Mouse (Mus musculus) frontal cortex, adult (tissue): ENCODE results near the gene Tm6sf2.
A peak's percentile ranks its signal among the peaks of the same experiment; 100 is the strongest.
"Not testable (repeated sequence)": the region's sequence is repeated elsewhere in the genome, so short reads cannot be mapped to it uniquely, and the experiment has no call there.

Experiments used
- ATAC-seq: cut with Nextera tagmentation; 2 replicates; pipeline ENCODE4 v1.9.2; 2017; ENCODE audit warnings: mild to moderate bottlenecking, moderate library complexity, mixed read lengths; ENCODE audit not compliant: low TSS enrichment

Gene Tm6sf2

DNA sequence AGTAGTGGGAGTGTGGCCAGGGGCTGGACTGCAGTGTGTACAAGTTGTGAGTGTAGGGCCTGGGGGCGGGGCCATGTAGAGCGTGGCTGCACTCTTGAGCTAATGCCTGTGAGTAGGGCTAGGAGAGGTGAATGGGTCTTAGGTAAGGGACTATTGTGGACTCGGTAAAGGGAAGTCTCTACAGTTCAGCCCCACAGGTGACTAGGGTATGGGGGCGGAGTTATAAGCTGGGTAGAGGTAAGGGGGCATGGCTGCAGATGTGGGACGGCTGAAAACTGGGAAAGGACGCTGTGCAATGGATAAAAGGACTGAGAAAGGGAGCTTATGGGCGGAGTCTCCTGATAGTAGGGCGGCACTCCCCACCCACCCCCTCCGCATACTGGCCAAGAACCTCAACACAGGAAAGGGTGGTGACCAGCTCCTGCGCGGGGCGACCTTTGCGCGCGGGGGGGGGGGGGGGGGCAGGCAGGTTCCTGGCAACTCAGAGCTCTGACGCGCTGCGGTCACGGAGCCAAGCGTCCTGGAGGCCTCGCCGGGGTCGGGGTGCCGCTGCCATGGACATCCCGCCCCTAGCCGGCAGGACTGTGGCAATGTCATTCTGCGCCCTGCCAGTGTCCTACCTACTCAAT lies at the start of gene Tm6sf2:
Tm6sf2 (plus strand) TSS at position 484 of the 629 bp plus-strand sequence.
- no peak for ATAC-seq

DNA sequence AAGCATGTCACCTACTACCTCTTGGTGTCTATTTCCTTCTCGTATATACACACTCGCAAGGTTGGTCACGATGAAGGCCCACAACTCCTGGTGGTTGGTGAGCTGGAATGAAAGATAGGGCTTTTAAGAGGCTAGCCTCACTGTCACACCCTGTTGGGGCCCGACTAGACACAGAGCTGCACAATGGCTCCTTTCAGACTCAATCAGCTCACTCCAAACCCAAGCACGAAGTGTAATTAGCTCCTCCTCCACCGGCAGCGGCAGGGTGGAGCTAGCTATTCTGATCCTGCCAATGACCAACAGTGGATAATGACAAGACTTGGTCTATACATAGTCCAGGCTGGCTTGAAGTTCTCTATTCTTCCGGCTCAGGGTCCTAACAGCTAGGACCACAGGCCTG lies 49.1 kb upstream of the Tm6sf2 start:
- peak; percentile 53; the same call in 1 of the 2 replicates for ATAC-seq

DNA sequence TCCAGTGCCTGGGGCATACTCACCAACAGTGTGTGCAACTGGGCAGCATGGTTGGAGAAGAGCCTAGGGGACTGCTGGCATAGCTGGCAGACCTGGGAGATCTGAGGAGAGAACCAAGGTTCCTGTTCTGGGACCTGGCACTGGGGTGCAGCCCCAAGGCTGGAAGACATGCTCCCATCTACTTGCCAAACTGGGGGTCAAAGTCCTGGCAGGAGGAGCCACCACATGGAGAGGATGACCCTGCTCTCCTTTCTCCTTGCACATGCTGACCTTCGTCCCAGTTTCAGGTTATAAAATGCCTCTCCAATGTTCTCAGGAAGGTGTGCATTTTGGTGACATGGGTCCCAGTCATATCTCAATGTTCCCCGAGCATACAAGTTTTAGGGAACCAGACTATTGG lies 46.6 kb upstream of the Tm6sf2 start:
- ATAC-seq: no peak

DNA sequence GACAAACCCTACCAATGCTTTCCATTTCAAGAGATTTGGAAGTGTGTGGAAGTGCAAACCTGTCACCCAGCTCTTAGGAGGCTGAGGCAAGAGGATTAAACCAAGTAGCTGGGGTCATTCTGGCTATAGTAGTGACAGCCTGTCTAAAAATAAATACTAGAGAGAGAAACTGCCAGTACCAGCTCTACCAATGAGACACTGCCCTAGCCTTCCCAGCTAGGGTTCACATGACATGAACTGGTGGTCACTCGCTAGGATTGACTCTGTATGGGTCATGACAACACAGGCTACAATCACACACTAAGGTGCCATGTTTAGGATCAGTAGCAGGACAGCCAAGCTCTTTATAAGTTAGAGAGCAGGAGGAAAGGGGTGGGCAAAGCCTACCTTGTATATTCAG lies 42.5 kb upstream of the Tm6sf2 start:
- ATAC-seq: no peak

GRCm38 (mm10) chr8:70037994-70038393 lies 34.7 kb upstream of the Tm6sf2 start:
- no peak for ATAC-seq

- ATAC-seq: peak; percentile 35
Measured at GRCm38 (mm10) chr8:70041885-70042546, 30.7 kb upstream of the Tm6sf2 start.

DNA sequence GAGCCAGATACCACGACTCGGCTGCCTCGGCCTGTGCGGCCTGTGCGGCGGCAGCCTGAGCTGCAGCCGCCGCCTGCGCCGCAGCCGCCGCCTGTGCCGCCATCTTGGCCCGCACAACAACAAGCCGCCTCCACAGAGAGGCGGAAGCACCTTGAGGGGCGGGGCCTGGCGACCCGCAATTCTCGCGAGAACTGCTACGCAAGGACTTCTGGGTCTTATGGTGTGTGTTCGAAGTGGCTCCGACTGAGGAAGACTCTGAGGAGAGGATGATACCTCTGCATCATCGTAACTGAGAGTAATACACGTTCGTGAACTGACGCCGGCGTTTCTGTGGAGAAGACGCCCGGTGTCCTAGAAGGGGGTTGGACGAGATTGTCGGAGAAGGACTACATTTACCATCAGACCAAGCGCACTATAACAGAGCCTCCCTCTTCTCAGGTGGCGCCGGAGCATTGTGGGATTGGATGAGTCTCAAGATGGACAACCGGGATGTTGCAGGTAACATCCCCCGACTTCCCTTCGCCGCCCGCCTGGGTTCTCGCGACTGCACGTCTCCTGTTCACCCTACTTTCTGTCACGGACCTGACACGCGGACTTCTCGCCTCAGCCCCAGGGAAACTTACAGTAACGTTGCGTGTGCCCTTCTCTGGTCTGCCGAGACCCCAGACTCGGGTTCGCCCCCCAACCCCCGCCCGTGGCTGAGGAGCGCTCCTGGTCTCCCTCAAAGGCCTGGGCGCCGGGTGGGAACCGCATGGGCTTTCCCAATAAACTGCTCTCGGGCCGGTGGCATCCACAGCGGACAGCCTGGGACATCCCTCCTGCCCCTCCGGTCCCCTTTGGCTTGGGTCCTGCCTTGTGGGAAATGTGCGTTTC lies 29.9 kb upstream of the Tm6sf2 start, which contains the start of the genes Mau2 and Sugp1:
Mau2 (minus strand) TSS at position 152 of the 873 bp plus-strand sequence.
Sugp1 (plus strand) TSS at position 231 of the 873 bp plus-strand sequence.
- ATAC-seq: peak; percentile 96

GRCm38 (mm10) chr8:70043996-70044395 lies 28.7 kb upstream of the Tm6sf2 start:
- no peak for ATAC-seq

DNA sequence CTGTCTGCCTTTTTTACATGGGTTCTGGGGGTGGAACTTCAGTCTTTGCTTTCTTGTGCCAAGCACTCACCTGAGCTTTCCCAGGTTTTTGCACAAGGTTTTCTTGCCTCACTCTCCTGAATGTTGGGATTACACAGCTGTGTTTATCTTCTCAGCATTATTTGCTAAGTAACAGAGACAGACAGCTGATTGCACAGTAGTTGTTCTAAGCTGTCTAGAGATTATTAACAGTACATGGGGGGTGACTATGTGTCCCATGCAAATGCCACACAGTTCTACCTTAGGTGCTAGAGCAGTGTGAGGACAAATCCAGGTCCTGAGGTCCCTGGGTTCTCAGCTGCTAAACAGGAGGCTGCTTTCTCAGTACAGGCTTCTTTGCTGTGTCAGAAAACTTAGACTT lies 23.1 kb upstream of the Tm6sf2 start:
- no peak for ATAC-seq

DNA sequence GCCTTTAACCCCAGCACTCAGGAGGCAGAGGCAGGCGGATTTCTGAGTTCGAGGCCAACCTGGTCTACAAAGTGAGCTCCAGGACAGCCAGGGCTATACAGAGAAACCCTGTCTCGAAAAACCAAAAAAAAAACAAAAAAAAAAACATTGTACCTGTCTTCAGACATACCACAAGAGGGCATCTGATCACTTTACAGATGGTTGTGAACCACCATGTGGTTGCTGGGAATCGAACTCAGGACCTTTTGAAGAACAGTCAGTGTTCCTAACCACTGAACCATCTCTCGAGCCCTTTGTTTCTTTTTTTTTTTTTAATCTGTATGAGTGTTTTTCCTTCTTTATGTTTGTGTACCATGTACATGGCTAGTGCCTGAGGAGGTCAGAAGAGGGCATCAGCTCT lies 22.3 kb upstream of the Tm6sf2 start:
- ATAC-seq: not testable (repeated sequence)

GRCm38 (mm10) chr8:70057721-70058120 lies 15.0 kb upstream of the Tm6sf2 start:
- no peak for ATAC-seq

GRCm38 (mm10) chr8:70071836-70072440 lies 786 bp upstream of the Tm6sf2 start:
- ATAC-seq: no peak

DNA sequence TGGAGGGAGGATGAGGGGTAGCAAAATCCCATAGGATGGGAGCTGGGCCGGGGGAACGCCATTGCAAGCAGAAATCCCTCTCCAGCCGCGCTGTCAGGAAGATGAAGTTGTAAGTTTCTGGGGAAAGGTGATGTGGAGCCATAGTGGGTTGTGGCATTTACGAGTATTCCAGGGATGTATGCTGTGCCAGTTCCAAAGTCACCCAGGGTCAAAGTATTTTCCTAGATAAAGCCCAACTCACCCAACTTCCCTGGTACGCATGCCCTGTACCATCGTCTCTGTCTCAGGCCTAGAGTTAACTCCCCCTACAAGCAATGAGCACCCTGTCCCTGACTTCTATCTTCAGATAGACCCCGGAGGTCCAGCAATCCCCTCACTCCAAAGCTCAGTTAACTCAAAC lies 396 bp downstream of the Tm6sf2 start:
- no peak for ATAC-seq

DNA sequence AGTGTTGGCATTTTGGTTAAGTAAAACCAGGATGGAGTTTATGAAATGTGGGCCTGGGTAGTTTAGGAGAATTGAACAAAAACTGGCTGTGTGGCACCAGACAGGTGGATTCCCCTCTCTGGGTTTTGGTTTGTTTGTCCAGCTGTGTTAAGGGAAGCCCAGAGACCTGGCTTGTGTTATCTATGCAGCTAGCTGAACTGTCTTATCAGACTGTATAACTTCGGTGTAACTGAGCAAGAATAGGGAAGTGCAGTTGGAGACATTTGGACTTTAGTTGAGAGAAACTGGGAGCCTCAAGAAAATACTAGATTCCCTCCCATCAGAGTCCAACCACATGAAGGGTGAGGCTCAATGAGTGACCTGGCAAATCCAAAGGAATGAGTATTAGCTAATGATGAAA lies 958 bp downstream of the Tm6sf2 start:
- no peak for ATAC-seq

DNA sequence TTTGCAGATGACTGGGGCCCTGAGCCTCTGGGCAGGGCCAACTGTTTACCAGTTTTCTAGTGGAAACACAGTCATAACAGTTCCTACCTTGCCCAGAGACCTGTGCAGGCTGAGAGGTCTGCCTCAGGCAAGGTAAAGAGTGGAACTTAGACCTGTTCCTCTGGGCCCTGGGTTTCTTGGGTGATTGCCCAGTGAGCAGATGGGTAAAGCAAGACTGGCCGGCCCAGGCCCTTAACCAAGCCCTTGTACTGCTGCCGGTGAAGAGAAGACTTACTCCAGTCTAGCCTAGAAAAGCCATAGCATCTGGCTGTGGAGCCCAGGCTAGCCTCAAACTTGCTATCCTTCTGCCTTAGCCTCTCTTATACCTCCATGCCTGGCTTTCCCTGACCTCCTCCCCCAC lies 9.3 kb downstream of the Tm6sf2 start:
- no peak for ATAC-seq

- peak; percentile 51 for ATAC-seq
Measured at GRCm38 (mm10) chr8:70083285-70083684, 10.6 kb downstream of the Tm6sf2 start, which contains the start of gene Hapln4. TSS of gene Hapln4 (plus strand) at chr8:70083457.

DNA sequence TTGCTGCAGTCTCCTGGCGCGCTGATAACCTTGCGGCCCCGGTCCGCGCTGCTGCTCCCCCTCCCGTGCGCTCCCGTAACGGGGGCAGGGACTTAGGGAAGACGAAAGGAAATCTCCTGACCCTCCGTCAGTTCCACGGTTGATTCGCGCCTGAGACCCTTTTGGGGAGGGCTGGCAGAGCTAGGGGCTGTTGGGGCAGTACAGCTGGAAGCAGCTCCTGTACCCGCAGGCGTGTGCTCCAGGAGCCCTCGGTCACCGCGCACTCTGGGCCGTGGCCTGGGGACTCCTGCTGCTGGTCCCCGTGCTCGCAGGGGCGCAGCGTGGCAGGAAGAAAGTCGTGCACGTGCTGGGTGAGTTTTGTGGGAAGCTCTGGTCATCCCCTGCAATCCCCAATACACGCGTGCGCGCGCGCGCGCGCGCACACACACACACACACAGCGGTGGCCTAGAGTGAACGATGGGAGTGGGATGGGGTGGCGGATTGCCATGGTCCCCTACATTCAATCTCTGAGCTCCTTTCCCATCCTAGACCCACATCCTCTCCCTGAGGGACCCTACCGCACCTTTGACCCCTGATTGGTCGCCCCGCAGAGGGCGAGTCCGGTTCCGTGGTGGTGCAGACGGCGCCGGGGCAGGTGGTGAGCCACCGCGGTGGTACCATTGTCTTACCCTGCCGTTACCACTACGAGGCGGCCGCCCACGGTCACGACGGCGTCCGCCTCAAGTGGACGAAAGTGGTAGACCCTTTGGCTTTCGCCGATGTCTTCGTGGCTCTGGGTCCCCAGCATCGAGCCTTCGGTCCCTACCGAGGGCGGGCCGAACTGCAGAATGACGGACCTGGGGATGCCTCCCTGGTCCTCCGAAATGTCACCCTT lies 11.7 kb downstream of the Tm6sf2 start:
- ATAC-seq: no peak

DNA sequence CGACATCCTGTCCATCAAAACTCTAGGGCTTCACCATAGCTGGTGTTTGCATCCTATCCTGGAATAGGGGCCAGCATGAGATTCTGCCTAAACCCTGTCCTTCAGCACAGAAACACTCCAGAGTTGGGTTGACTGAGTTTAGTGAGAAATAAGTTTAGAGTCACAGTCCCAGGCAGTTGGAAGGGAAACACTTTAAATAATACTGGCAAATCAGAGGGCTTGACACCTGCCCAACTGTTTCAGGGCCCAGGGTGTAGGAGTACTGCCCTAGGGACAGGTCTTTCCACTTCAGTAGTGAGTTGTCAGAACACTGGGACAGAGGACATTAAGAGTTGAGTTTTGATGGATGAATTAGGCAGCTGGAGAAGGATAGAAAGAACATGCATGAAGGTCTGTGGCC lies 13.4 kb downstream of the Tm6sf2 start:
- ATAC-seq: no peak

- no peak for ATAC-seq
Measured at GRCm38 (mm10) chr8:70087237-70087636, 14.5 kb downstream of the Tm6sf2 start.

GRCm38 (mm10) chr8:70087836-70088650 lies 15.3 kb downstream of the Tm6sf2 start:
- peak; percentile 56 for ATAC-seq
